Mouse (Mus musculus): ENCODE results near the gene Ptpn14. TPM values are rescaled to one million over a fixed set of nuclear protein-coding genes. Genes with fewer than 3 reads are reported as not detected.

The Ptpn14 gene
- polyA plus RNA-seq, 1 experiment from 2014 or later = 1.5 TPM

- Histone ChIP-seq H3K4me3 (ENCODE audit: low read depth, low read length) (no peak overlapping the region), H3K4me1 (replicated peaks; ENCODE audit: control insufficient read depth, insufficient read depth, low read length) (0 out of 2 replicates have a peak, but pooled peaks cover 10% of the 10 kb centered on the region), H3K27ac (ENCODE audit: low read depth, low read length) (no peak overlapping the region), H3K9me3 (ENCODE audit: control insufficient read depth) (no peaks in the 10 kb centered on the region), H3K36me3 (ENCODE audit: control insufficient read depth, insufficient read depth) (no peaks in the 10 kb centered on the region; the same call in 1 of the 2 replicates), H3K9ac (ENCODE audit: low read depth, low read length) (no peak overlapping the region), H3K4me2 (replicated peaks; ENCODE audit: low read depth) (no peak overlapping the region), H3K27me3 (replicated peaks; ENCODE audit: control insufficient read depth, insufficient read depth, low read length) (no peaks in the 10 kb centered on the region)
- TF ChIP-seq CTCF (IDR thresholded peaks at IDR 0.05; ENCODE audit: low read depth) = no peak
- 93% methylated on average over 3 of the region's 3 CpGs for WGBS
- no peak for ATAC-seq
Measured at GRCm38 (mm10) chr1:189919756-189920155, 191.7 kb downstream of the Ptpn14 start.

- no peak; the same call in 1 of the 2 replicates for ATAC-seq
- 37% methylated on average over 28 of the region's 28 CpGs for WGBS
- Histone ChIP-seq H3K27ac (ENCODE audit: low read depth, low read length) (no peak overlapping the region), H3K4me3 (ENCODE audit: low read depth, low read length) (peak overlapping the region; percentile 66), H3K4me2 (replicated peaks; ENCODE audit: low read depth) (peak overlapping the region; percentile 87), H3K36me3 (ENCODE audit: control insufficient read depth, insufficient read depth) (no peaks in the 10 kb centered on the region), H3K9ac (ENCODE audit: low read depth, low read length) (peak overlapping the region; percentile 66), H3K27me3 (replicated peaks; ENCODE audit: control insufficient read depth, insufficient read depth, low read length) (no peaks in the 10 kb centered on the region), H3K9me3 (ENCODE audit: control insufficient read depth) (no peaks in the 10 kb centered on the region), H3K4me1 (replicated peaks; ENCODE audit: control insufficient read depth, insufficient read depth, low read length) (0 out of 2 replicates have a peak, but pooled peaks cover 10% of the 10 kb centered on the region)
- no peak for TF ChIP-seq CTCF (IDR thresholded peaks at IDR 0.05; ENCODE audit: low read depth)
Measured at GRCm38 (mm10) chr1:189920701-189921567, 192.9 kb downstream of the Ptpn14 start.

GRCm38 (mm10) chr1:189921568-189921817 is 193.4 kb downstream of the Ptpn14 start:
- Histone ChIP-seq H3K27ac (ENCODE audit: low read depth, low read length) (no peak overlapping the region), H3K9ac (ENCODE audit: low read depth, low read length) (peak overlapping the region; percentile 66), H3K4me1 (replicated peaks; ENCODE audit: control insufficient read depth, insufficient read depth, low read length) (0 out of 2 replicates have a peak, but pooled peaks cover 10% of the 10 kb centered on the region), H3K27me3 (replicated peaks; ENCODE audit: control insufficient read depth, insufficient read depth, low read length) (no peaks in the 10 kb centered on the region), H3K9me3 (ENCODE audit: control insufficient read depth) (no peaks in the 10 kb centered on the region), H3K4me2 (replicated peaks; ENCODE audit: low read depth) (peak overlapping the region; percentile 87), H3K4me3 (ENCODE audit: low read depth, low read length) (peak overlapping the region; percentile 66), H3K36me3 (ENCODE audit: control insufficient read depth, insufficient read depth) (no peaks in the 10 kb centered on the region)
- no peak for TF ChIP-seq CTCF (IDR thresholded peaks at IDR 0.05; ENCODE audit: low read depth)
- WGBS = 2% methylated on average over 4 of the region's 4 CpGs
- no peak for ATAC-seq

GRCm38 (mm10) chr1:189921818-189922592 is 193.9 kb downstream of the Ptpn14 start, which contains the start of gene Smyd2:
Gene Smyd2, minus strand, starts transcription at chr1:189922363.
- no peaks in the 10 kb centered on the region for H3K9me3 ChIP-seq (ENCODE audit: control insufficient read depth)
- peak within 1 kb of the TSS; percentile 66 for H3K9ac ChIP-seq (ENCODE audit: low read depth, low read length)
- H3K27me3 ChIP-seq (replicated peaks; ENCODE audit: control insufficient read depth, insufficient read depth, low read length) = no peaks in the 10 kb centered on the region
- under 1% methylated on average over 79 of the region's 90 CpGs for WGBS
- H3K27ac ChIP-seq (ENCODE audit: low read depth, low read length) = peak within 1 kb of the TSS; percentile 65
- ATAC-seq = peak; percentile 96
- H3K4me2 ChIP-seq (replicated peaks; ENCODE audit: low read depth) = peak within 1 kb of the TSS; percentile 87
- peak; percentile 49 for TF ChIP-seq CTCF (IDR thresholded peaks at IDR 0.05; ENCODE audit: low read depth)
- H3K36me3 ChIP-seq (ENCODE audit: control insufficient read depth, insufficient read depth) = no peaks in the 10 kb centered on the region
- 0 out of 2 replicates have a peak, but pooled peaks cover 10% of the 10 kb centered on the region for H3K4me1 ChIP-seq (replicated peaks; ENCODE audit: control insufficient read depth, insufficient read depth, low read length)
- H3K4me3 ChIP-seq (ENCODE audit: low read depth, low read length) = peak within 1 kb of the TSS; percentile 66

GRCm38 (mm10) chr1:189922721-189923120 is 194.7 kb downstream of the Ptpn14 start:
- no peak for TF ChIP-seq CTCF (IDR thresholded peaks at IDR 0.05; ENCODE audit: low read depth)
- no peak overlapping the region for H3K27ac ChIP-seq (ENCODE audit: low read depth, low read length)
- no peak for ATAC-seq

GRCm38 (mm10) chr1:189923157-189923556 is 195.1 kb downstream of the Ptpn14 start:
- Histone ChIP-seq H3K4me1 (replicated peaks; ENCODE audit: control insufficient read depth, insufficient read depth, low read length) (0 out of 2 replicates have a peak, but pooled peaks cover 10% of the 10 kb centered on the region), H3K4me2 (replicated peaks; ENCODE audit: low read depth) (no peak overlapping the region), H3K4me3 (ENCODE audit: low read depth, low read length) (no peak overlapping the region), H3K9ac (ENCODE audit: low read depth, low read length) (no peak overlapping the region), H3K36me3 (ENCODE audit: control insufficient read depth, insufficient read depth) (no peaks in the 10 kb centered on the region), H3K27ac (ENCODE audit: low read depth, low read length) (no peak overlapping the region), H3K27me3 (replicated peaks; ENCODE audit: control insufficient read depth, insufficient read depth, low read length) (no peaks in the 10 kb centered on the region), H3K9me3 (ENCODE audit: control insufficient read depth) (no peaks in the 10 kb centered on the region)
- WGBS = 80% methylated on average over 4 of the region's 4 CpGs
- TF ChIP-seq CTCF (IDR thresholded peaks at IDR 0.05; ENCODE audit: low read depth) = no peak
- ATAC-seq = no peak

More at GRCm38 (mm10) chr1:189922721-189923120, 194.7 kb downstream of the Ptpn14 start:
- WGBS = 15% methylated on average over 9 of the region's 9 CpGs
- Histone ChIP-seq H3K27me3 (replicated peaks; ENCODE audit: control insufficient read depth, insufficient read depth, low read length) (no peaks in the 10 kb centered on the region), H3K9me3 (ENCODE audit: control insufficient read depth) (no peaks in the 10 kb centered on the region), H3K4me2 (replicated peaks; ENCODE audit: low read depth) (peak overlapping the region; percentile 87), H3K4me3 (ENCODE audit: low read depth, low read length) (peak overlapping the region; percentile 66), H3K36me3 (ENCODE audit: control insufficient read depth, insufficient read depth) (no peaks in the 10 kb centered on the region), H3K4me1 (replicated peaks; ENCODE audit: control insufficient read depth, insufficient read depth, low read length) (0 out of 2 replicates have a peak, but pooled peaks cover 10% of the 10 kb centered on the region), H3K9ac (ENCODE audit: low read depth, low read length) (peak overlapping the region; percentile 66)
